Mouse (Mus musculus): Measurements from ENCODE around the gene Ndufs4.
"Not testable (repeated sequence)": the region's sequence is repeated elsewhere in the genome, so short reads cannot be mapped to it uniquely, and the experiment has no call there.

Ndufs4 gene

DNA sequence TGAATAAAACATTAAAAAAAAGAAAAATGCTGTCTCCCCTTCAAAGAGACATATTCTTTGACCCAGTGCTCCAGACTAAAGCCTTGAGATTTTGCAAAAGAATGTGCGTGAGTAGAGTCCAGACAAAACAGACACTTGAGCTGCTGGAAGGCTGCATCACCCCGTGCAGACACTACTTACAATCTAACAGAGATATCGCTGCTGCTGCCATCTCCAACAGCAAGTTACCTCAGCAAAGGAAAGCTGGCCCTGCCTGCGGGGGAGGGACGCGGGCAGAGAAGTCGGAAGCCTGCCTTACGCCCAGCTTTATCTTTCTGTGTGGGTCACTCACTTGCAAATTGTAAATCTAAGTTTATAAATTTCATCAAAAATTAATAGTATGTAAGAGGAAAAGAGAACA is 45.1 kb downstream of the Ndufs4 start:
- no peak for DNase-seq (ENCODE audit: low read depth, low spot score)

- no peak for DNase-seq (ENCODE audit: low read depth, low spot score)
Observed at GRCm38 (mm10) chr13:114319835-114320389, 68.1 kb downstream of the Ndufs4 start.

DNA sequence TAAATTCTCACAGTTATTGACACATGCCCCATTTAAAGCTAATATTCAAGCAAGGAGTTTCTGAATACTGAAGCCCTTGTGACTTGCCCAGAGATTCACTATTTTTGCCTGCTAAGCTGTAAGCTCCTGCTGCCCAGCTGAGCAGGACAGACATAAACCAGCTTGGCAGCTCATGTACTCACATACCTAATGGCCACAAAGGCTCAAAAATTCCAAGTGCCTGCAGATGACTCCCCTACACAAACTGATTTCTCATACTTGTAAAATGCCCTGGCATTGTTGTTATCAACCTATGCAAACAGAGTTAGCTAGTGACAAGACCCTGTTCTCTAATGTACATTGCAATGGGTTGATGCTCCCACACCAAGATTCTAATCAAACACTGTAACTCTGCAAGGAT is 68.9 kb downstream of the Ndufs4 start:
- peak; percentile 5 for DNase-seq (ENCODE audit: low read depth, low spot score)

DNA sequence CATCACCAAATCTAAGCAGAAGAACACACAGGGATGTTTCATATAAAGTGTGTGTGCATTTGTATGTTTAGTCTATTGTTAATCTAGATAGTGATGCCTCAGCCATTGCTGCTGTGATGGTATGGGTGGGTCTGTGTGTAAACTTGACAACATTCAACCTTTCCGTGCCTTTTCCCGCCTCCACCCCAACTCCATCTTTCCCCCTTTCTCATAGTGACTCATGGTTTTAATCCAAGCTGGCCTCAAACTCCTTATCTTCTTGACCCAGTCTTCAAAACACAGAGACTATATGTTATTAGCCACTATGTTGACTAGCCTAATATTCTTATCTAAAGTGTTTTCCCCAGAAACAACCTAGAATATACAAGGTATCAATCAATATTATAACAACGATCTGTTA is 72.7 kb downstream of the Ndufs4 start:
- no peak for DNase-seq (ENCODE audit: low read depth, low spot score)

GRCm38 (mm10) chr13:114314953-114315352 is 73.1 kb downstream of the Ndufs4 start:
- no peak for DNase-seq (ENCODE audit: low read depth, low spot score)

DNA sequence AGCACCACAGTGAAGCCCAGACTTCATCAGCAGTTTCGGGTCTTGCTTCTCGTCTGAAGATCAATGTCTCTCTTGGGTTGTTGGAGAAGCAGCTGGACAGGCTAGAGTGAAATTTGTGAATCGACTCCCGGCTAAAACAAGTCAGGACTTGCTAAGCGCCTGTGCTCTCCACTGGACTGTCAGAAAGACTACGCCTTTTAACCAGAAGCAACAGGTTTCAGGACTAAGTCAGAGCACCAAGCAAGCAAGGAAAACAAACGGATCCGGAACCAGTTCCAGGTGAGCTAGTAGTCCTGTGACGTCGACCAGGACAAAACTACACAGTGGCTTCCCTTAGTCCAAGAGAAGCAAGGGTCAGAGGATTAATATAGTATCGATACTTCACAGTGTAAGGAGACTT is 77.5 kb downstream of the Ndufs4 start:
- no peak for DNase-seq (ENCODE audit: low read depth, low spot score)

DNA sequence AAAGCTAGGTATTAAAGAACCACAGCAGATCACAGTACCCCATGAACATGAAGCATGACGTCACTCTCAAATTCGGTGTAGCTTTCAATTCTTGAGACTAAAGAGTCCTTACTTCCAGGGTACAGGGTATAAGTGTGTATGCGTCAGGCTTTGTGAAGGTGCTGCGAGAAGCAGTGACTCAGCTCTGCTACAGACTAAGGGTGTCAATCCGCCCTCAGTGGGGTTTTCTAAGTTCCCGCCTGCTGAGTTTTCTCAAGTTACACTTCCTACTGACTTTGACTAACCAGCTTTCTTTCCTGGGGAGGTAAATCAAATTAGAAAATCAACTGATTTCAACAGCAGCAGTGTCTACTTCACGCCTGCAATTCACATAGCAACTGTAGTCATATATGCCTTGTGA is 83.4 kb downstream of the Ndufs4 start:
- no peak for DNase-seq (ENCODE audit: low read depth, low spot score)

- DNase-seq (ENCODE audit: low read depth, low spot score), result no peak
Observed at GRCm38 (mm10) chr13:114303466-114304175, 84.4 kb downstream of the Ndufs4 start.

DNA sequence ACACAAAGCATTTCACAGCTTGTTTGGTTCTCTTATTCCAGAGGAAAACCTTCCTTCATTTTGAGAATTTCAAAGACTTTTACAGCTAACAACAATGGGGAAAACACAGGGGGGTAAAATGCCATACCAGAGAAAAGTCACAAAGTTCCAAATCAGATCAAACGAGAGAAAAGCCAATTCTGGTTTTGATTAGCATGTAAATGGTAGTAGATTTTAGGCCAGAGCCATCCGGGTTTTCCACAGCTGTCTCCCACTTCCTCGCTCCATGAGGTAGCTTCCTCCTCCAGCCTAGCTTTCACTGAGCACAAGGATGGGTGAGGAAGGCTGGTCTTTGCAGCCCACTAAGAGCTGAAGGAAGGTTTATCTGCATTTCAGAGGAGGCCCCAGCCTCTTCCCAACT is 90.3 kb downstream of the Ndufs4 start:
- DNase-seq (ENCODE audit: low read depth, low spot score), result no peak

DNA sequence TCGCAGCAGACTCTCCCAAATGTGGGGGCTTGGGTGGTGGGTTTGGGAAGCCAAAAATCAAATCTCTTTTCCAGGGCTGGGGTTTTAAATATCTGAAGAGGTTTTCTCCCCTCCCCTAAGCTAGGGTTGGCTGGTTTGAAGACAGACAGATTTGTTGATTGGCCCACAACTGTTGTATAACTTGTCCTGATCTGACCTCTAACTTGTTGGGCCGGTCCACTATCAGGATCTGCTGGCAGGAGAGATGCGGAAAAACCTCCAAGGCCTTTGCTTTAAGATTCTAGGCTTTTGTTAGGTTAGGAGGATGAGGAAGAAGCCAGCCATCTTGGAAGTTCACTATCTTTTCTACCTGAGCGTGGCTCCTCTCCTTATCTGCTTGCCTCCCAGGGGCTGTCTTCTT is 91.5 kb downstream of the Ndufs4 start:
- no peak for DNase-seq (ENCODE audit: low read depth, low spot score)

GRCm38 (mm10) chr13:114289411-114289810 is 98.6 kb downstream of the Ndufs4 start:
- DNase-seq (ENCODE audit: low read depth, low spot score), result no peak

DNA sequence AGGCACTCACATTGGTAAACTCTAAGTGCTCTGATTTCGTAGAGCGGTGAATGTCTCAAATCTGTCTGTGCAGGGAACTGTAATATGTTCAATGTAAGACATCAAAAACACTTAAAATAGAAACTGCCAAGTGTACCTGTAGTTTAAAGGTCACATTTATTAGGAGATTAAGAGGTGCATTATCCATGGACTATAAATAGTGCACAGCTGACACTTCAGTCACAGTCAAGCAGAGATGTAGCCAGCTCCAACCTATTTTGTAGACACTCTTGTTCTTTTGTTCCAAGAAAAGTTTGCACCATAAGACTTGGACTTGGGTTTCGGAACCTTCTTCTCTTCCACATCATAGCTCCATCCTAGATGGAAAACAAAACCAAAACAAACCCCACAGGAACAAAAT is 99.5 kb downstream of the Ndufs4 start:
- DNase-seq (ENCODE audit: low read depth, low spot score), result no peak

GRCm38 (mm10) chr13:114278690-114279089 is 109.4 kb downstream of the Ndufs4 start:
- DNase-seq (ENCODE audit: low read depth, low spot score), result not testable (repeated sequence)

DNA sequence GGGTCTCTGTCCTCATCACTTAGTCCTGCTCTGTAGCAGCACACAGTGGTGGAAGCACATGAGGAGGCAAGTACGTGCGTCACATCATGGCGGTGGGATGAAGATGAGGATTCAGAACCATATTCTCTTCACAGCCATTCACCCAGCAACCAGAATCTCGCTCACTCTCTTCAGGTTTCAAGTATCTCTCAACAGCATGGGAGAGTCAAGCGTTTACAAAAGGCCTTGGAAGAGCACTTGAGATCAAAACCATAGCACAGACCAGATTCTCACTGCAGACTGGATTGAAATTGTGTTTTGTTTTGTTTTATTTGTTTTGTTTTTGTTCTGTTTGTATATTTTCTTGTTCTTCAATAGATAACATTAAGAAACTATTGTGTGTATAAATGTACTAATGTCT is 110.8 kb downstream of the Ndufs4 start:
- DNase-seq (ENCODE audit: low read depth, low spot score), result no peak

GRCm38 (mm10) chr13:114271410-114272105 is 116.5 kb downstream of the Ndufs4 start:
- no peak for DNase-seq (ENCODE audit: low read depth, low spot score)

GRCm38 (mm10) chr13:114267741-114268140 is 120.3 kb downstream of the Ndufs4 start:
- no peak for DNase-seq (ENCODE audit: low read depth, low spot score)

- peak; percentile 55 for DNase-seq (ENCODE audit: low read depth, low spot score)
Observed at GRCm38 (mm10) chr13:114260486-114261205, 127.4 kb downstream of the Ndufs4 start.

- DNase-seq (ENCODE audit: low read depth, low spot score), result peak; percentile 78
Observed at GRCm38 (mm10) chr13:114254697-114255096, 133.4 kb downstream of the Ndufs4 start.
